Mouse (Mus musculus) embryonic facial prominence, embryonic 14.5 days (tissue): Measurements from ENCODE around the gene Bmpr1b. TPM values are rescaled to one million over a fixed set of nuclear protein-coding genes. Genes with fewer than 3 reads are reported as not detected.

ENCODE experiments used
- ATAC-seq: fragments of 200-750 bp; cut with Nextera tagmentation; 2 replicates; pipeline ENCODE4 v1.8.0; 2017; ENCODE audit warnings: low read depth, moderate number of reproducible peaks, moderate TSS enrichment
- DNase-seq: peaks from one replicate; pipeline ENCODE4 v3.0.0-alpha.2; 2015; ENCODE audit warnings: low spot score
- H3K27ac ChIP-seq: fragments of 300-500 bp; sonication (generic); replicated peaks from 2 replicates; pipeline ENCODE4 v1.5.1; 2014; ENCODE audit warnings: low read depth, mild to moderate bottlenecking, low read length, moderate library complexity
- H3K27me3 ChIP-seq: fragments of 300-500 bp; sonication (generic); replicated peaks from 2 replicates; pipeline ENCODE4 v1.6.1; 2014; ENCODE audit warnings: low read length; ENCODE audit not compliant: control insufficient read depth, insufficient read depth
- H3K36me3 ChIP-seq: fragments of 300-500 bp; sonication (generic); 2 replicates; pipeline ENCODE4 v1.6.1; 2014; ENCODE audit warnings: low read length, mixed read lengths; ENCODE audit not compliant: control insufficient read depth, insufficient read depth
- H3K4me1 ChIP-seq: fragments of 300-500 bp; sonication (generic); 2 replicates; pipeline ENCODE4 v1.6.1; 2014; ENCODE audit warnings: antibody characterized with exemption, low read length; ENCODE audit not compliant: control insufficient read depth, insufficient read depth
- H3K4me2 ChIP-seq: fragments of 300-500 bp; sonication (generic); 2 replicates; pipeline ENCODE4 v1.6.1; 2014; ENCODE audit warnings: low read depth, mild to moderate bottlenecking, low read length, moderate library complexity, mixed read lengths
- H3K4me3 ChIP-seq: fragments of 300-500 bp; sonication (generic); 2 replicates; pipeline ENCODE4 v1.5.1; 2014; ENCODE audit warnings: low read depth, mild to moderate bottlenecking, low read length
- H3K9ac ChIP-seq: fragments of 300-500 bp; sonication (generic); 2 replicates; pipeline ENCODE4 v1.6.1; 2014; ENCODE audit warnings: low read depth, mild to moderate bottlenecking, low read length, moderate library complexity, mixed read lengths
- H3K9me3 ChIP-seq: fragments of 300-500 bp; sonication (generic); 2 replicates; pipeline ENCODE4 v1.6.1; 2016; ENCODE audit warnings: low read length; ENCODE audit not compliant: control insufficient read depth
- WGBS: fragments of 180-500 bp; shearing (Covaris S2); extraction: QIAGEN DNeasy Blood & Tissue Kit; methylation state at CpG from one replicate; pipeline ENCODE4 v1.1.7; 2014; 5-methylcytosine and 5-hydroxymethylcytosine counted together
- polyA plus RNA-seq: library from polyadenylated mRNA; unstranded; fragments of >200 nt; fragmentation: Nextera tagmentation; extraction: Ambion mirVana; gene quantifications from 2 replicates; pipeline ENCODE4 v1.2.1, GENCODE M21; 2014

Bmpr1b gene
- polyA plus RNA-seq, 1 experiment from 2014 or later, result 7.1 TPM

DNA sequence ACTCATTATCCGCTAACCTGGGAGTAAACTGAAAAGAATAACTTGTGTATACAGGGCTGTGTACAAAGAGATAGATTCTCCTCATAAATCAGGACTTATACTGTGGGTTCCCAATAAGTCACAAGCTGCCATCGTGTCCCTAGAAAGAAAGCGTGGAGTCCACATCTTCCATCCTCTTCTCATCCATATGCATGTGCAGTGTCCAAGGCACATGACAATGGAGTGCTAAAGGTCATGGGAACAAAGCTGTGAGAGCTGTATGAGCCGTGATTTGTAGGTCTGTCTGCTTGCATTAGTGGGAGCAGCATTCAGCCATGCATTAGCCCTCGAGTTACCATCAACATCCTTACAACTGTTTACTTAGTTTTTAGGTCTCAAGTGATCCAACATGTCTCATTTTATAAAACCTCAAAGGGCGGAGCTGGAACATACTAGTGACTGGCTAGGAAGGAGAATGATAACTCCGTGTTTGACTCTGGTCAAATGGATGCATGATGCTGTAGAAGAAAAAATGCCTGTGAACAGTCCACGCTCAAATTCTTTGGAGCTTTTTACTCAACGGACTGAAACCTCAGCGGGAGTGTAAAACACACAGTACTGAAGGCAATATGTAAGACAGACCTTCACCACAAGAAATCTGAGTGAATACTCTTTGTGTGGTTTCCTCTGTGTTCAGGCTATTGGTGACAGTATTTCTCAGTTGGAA is 296.7 kb downstream of the Bmpr1b start:
- Histone ChIP-seq H3K9me3 (no peaks in the 10 kb centered on the region), H3K4me3 (no peak overlapping the region), H3K36me3 (peaks cover 6% of the 10 kb centered on the region; the same call in 1 of the 2 replicates), H3K27me3 (no peaks in the 10 kb centered on the region), H3K27ac (no peak overlapping the region), H3K4me1 (no peaks in the 10 kb centered on the region), H3K4me2 (no peak overlapping the region), H3K9ac (no peak overlapping the region)
- ATAC-seq (no peak), DNase-seq (no peak)
- 86% methylated on average over 10 of the region's 10 CpGs for WGBS

DNA sequence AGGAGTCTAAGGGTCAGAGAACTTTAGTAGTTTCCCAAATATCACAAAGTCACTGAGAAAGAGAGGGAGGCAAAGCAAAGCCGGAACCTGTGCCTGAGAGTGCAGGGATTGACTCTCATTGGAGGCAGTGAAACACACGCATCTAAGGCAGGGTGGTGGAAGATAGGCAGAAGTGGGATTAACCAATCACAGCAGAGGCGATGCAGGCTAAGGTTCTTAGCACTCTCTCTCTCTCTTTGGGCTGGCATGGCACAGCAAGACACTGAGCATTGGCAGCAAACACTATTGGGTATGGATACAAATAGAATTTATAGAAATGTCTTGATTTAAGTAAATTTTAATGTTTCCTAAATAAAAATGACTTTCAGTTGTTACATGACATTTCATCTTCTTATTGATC is 297.4 kb downstream of the Bmpr1b start:
- Histone ChIP-seq H3K9ac (no peak overlapping the region), H3K4me3 (no peak overlapping the region), H3K4me2 (no peak overlapping the region), H3K27me3 (no peaks in the 10 kb centered on the region), H3K9me3 (no peaks in the 10 kb centered on the region), H3K27ac (no peak overlapping the region), H3K4me1 (no peaks in the 10 kb centered on the region), H3K36me3 (peaks cover 6% of the 10 kb centered on the region; the same call in 1 of the 2 replicates)
- ATAC-seq, result no peak
- no peak for DNase-seq
- 82% methylated on average over 3 of the region's 3 CpGs for WGBS

DNA sequence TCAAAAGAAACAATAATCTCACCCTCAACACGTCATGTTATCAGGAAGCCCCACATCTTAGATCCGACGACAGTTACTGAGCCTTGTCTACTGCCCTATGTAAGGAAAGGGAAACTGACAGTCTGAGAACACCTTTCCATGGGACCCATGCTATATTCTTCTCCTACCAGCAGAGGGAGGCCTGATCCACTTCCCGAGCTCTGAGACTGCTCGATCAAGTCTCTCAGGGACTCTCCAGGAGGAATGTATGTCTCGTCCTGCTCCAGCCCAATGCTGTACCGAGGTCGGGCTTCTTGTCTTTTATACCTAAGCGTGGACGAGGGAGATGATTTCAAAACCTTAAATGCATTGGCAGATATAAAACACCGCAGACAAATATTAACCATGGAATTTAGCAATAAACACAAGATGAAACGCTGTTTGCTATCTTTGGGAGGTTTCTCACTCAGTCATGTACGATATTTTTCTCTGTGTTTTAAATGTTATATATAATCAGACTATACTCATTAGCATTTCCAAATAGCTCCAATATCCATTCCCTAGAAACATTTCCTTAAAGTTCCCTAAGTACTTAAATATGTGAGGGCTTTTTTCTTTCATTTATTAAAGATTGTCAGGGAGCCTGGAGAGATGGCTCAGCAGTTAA is 306.3 kb downstream of the Bmpr1b start:
- Histone ChIP-seq H3K36me3 (no peaks in the 10 kb centered on the region), H3K9me3 (no peaks in the 10 kb centered on the region), H3K9ac (no peak overlapping the region), H3K4me1 (no peaks in the 10 kb centered on the region), H3K4me2 (peak overlapping the region; percentile 35), H3K4me3 (no peak overlapping the region), H3K27ac (no peak overlapping the region), H3K27me3 (no peaks in the 10 kb centered on the region)
- WGBS, result 21% methylated on average over 13 of the region's 13 CpGs
- ATAC-seq (peak; percentile 86), DNase-seq (peak; percentile 81)

DNA sequence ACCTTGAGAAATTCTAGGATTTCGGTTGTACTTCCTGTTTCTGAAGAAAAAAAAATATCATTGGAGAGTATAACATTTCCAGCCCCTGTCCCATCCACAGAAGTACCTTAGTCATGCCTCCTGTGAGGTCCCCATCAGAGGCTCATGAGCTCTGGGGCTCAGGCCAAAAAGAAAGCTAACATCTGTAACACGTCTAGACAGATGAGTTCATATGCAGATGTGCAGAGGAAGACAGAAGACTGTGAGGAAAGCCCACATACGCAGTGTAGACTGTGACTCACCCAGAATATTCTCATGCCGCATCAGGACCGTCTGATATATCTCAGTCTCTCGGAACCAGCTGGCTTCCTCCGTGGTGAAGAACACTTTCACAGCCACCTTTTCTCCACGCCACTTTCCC is 312.1 kb downstream of the Bmpr1b start:
- no peaks in the 10 kb centered on the region for H3K27me3 ChIP-seq
- no peak overlapping the region for H3K4me3 ChIP-seq
- H3K27ac ChIP-seq, result no peak overlapping the region; the same call in 1 of the 2 replicates
- no peaks in the 10 kb centered on the region for H3K36me3 ChIP-seq
- no peaks in the 10 kb centered on the region for H3K4me1 ChIP-seq
- ATAC-seq (peak; percentile 88), DNase-seq (peak; percentile 75)
- no peaks in the 10 kb centered on the region for H3K9me3 ChIP-seq
- 64% methylated on average over 8 of the region's 8 CpGs for WGBS
- no peak overlapping the region for H3K4me2 ChIP-seq
- H3K9ac ChIP-seq, result no peak overlapping the region

DNA sequence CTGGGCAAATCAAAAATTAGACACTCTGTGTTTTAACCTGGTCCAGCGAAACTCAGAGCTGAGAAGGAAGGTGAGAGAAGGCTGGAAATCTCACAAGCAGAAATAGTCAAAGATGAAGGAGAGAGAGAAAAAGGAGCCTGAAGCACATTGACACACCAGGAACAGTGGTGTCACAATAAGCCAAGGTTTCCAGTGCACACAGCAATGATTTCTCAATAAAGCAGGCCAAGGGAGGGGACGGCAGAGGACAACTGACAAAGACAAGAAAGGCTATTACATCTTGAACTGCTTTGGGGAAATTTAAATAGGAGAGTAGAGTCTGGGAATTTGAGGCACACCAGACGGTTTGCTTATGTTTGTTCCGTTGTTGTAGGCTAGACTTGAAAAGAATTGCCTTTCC is 314.9 kb downstream of the Bmpr1b start:
- no peaks in the 10 kb centered on the region for H3K36me3 ChIP-seq

DNA sequence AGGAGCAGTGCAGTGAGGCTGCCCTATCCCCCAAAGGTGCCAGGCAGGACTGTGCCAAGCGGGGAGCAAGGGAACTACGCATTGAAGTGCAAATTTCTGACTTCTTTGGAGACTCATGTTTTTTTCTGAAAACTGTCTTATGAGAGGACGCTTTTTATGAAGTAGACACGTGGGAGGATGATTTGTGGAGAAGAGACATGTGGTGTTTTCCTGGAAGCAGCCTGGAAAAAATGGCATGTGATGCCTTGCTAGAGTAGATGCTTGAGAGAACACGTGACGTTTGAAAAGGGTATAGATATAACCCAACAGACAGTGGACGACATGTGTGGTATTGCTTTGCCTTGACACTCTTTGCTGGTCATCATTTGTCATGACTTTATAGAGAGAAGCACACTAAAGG is 319.1 kb downstream of the Bmpr1b start:
- Histone ChIP-seq H3K27me3 (no peaks in the 10 kb centered on the region), H3K27ac (no peak overlapping the region), H3K9ac (no peak overlapping the region), H3K4me1 (no peaks in the 10 kb centered on the region), H3K36me3 (no peaks in the 10 kb centered on the region), H3K4me2 (no peak overlapping the region), H3K4me3 (no peak overlapping the region), H3K9me3 (no peaks in the 10 kb centered on the region)
- WGBS, result 83% methylated on average over 7 of the region's 7 CpGs
- ATAC-seq (no peak), DNase-seq (no peak)

More for the DNA sequence above, 314.9 kb downstream of the Bmpr1b start:
- 65% methylated on average over 4 of the region's 4 CpGs for WGBS
- no peaks in the 10 kb centered on the region for H3K27me3 ChIP-seq
- DNase-seq, result no peak
- no peak overlapping the region for H3K4me2 ChIP-seq
- no peaks in the 10 kb centered on the region for H3K9me3 ChIP-seq
- no peaks in the 10 kb centered on the region for H3K4me1 ChIP-seq
- no peak overlapping the region for H3K4me3 ChIP-seq
- H3K27ac ChIP-seq, result no peak overlapping the region
- H3K9ac ChIP-seq, result no peak overlapping the region
- ATAC-seq, result no peak

DNA sequence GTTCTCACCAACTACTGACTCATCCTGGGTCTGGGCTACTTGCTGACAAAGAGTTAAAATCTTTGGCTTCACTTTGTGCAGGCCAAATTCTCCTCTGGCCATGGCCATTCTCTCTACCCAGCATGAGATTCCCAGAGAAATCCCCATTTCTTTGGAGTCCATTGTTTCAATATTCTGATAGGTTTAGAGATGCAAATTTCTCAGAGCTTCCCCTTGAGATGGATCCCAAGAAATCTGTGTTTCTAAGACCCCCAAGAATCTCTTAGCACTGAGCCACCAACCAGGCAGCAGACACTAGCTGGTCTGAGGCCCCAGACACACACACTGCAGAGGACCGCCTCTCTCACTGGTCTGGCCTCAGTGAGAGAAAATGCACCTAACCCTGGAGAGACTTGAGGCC is 320.0 kb downstream of the Bmpr1b start:
- DNase-seq (no peak), ATAC-seq (no peak)
- Histone ChIP-seq H3K9me3 (no peaks in the 10 kb centered on the region), H3K9ac (no peak overlapping the region), H3K4me2 (no peak overlapping the region), H3K4me1 (no peaks in the 10 kb centered on the region), H3K27me3 (no peaks in the 10 kb centered on the region), H3K36me3 (no peaks in the 10 kb centered on the region), H3K27ac (no peak overlapping the region), H3K4me3 (no peak overlapping the region)
- WGBS, result 68% methylated on average over 1 of the region's 1 CpGs

DNA sequence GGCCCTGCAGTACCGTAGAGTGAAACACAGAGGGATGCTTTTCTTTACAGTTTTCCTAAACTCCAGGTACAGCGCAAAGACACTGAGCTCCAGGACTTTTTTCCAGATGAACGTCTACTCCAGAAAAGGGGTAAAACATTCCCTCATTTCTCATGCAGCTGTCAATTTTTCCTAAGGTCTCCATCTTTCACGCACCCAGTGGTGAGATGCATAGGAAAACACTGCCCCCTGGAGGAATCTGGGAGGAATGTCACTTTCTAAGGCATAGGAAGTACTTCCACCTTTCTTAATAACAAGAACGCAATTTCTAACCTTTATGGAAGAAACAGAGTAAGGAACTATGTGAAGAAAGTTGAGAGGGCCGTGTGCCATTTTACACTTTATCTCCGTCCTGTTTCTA is 330.4 kb downstream of the Bmpr1b start:
- DNase-seq, result peak; percentile 66
- WGBS, result 45% methylated on average over 7 of the region's 7 CpGs
- Histone ChIP-seq H3K36me3 (no peaks in the 10 kb centered on the region), H3K9ac (no peak overlapping the region), H3K4me1 (no peaks in the 10 kb centered on the region), H3K9me3 (no peaks in the 10 kb centered on the region), H3K4me3 (no peak overlapping the region), H3K27ac (no peak overlapping the region), H3K27me3 (no peaks in the 10 kb centered on the region), H3K4me2 (no peak overlapping the region)
- no peak for ATAC-seq

DNA sequence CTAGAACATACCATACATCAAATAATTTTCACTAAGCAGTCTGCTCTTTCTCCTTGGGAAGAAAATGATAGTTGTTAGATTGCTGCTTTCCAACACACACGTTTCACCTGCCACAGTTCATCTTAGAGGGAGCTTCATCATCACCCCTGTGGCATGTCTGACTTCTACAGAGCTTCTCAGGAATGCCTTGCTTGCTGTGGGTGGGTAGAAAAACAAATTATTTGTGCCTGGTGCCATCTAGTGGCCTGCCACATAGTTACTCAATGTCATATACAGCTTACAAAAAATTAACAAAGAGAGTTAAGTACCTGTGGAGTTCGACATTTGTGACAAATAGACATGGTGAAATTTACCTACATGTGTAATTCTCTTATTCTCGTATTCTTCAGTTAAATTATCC is 338.1 kb downstream of the Bmpr1b start:
- DNase-seq (peak; percentile 68), ATAC-seq (peak; percentile 53; the same call in 1 of the 2 replicates)
- Histone ChIP-seq H3K4me3 (no peak overlapping the region), H3K27ac (no peak overlapping the region), H3K4me2 (no peak overlapping the region), H3K36me3 (no peaks in the 10 kb centered on the region), H3K9me3 (no peaks in the 10 kb centered on the region), H3K27me3 (no peaks in the 10 kb centered on the region), H3K4me1 (no peaks in the 10 kb centered on the region), H3K9ac (no peak overlapping the region)
- 19% methylated on average over 3 of the region's 3 CpGs for WGBS
